Mouse (Mus musculus) lung, postnatal 0 days (tissue): ENCODE data around the gene Ifnb1. TPM values are rescaled to one million over a fixed set of nuclear protein-coding genes. Genes with fewer than 3 reads are reported as not detected.
"Not testable (repeated sequence)": the region's sequence is repeated elsewhere in the genome, so short reads cannot be mapped to it uniquely, and the experiment has no call there.

Source experiments
- ATAC-seq: fragments of 200-750 bp; cut with Nextera tagmentation; 2 replicates; pipeline ENCODE4 v1.8.0; 2017; ENCODE audit warnings: moderate library complexity
- DNase-seq: peaks from one replicate; pipeline ENCODE4 v3.0.0-alpha.2; 2016; ENCODE audit warnings: low spot score
- H3K27ac ChIP-seq: fragments of 300-500 bp; sonication (generic); 2 replicates; pipeline ENCODE4 v1.5.1; 2014; ENCODE audit warnings: antibody characterized with exemption, mild to moderate bottlenecking, low read length, mixed read lengths
- H3K27me3 ChIP-seq: fragments of 300-500 bp; sonication (generic); replicated peaks from 2 replicates; pipeline ENCODE4 v1.6.1; 2014; ENCODE audit warnings: low read length, mixed read lengths; ENCODE audit not compliant: insufficient read depth
- H3K36me3 ChIP-seq: fragments of 300-500 bp; sonication (generic); 2 replicates; pipeline ENCODE4 v1.6.1; 2014; ENCODE audit warnings: low read length, mixed read lengths; ENCODE audit not compliant: insufficient read depth
- H3K4me1 ChIP-seq: fragments of 300-500 bp; sonication (generic); 2 replicates; pipeline ENCODE4 v1.6.1; 2014; ENCODE audit warnings: antibody characterized with exemption, low read depth, low read length, mixed read lengths; ENCODE audit not compliant: insufficient read depth
- H3K4me2 ChIP-seq: fragments of 300-500 bp; sonication (generic); replicated peaks from 2 replicates; pipeline ENCODE4 v1.6.1; 2014; ENCODE audit warnings: low read depth, mild to moderate bottlenecking, low read length, moderate library complexity, mixed read lengths
- H3K4me3 ChIP-seq: fragments of 300-500 bp; sonication (generic); 2 replicates; pipeline ENCODE4 v1.5.1; 2014; ENCODE audit warnings: low read depth, low read length
- H3K9ac ChIP-seq: fragments of 300-500 bp; sonication (generic); replicated peaks from 2 replicates; pipeline ENCODE4 v1.6.1; 2014; ENCODE audit warnings: low read depth, mild to moderate bottlenecking
- H3K9me3 ChIP-seq: fragments of 300-500 bp; sonication (generic); 2 replicates; pipeline ENCODE4 v1.6.1; 2016; ENCODE audit warnings: low read length, mixed read lengths
- CTCF ChIP-seq: IDR thresholded peaks from 2 replicates; pipeline ENCODE4 v1.5.1; 2016; ENCODE audit warnings: antibody characterized with exemption, mild to moderate bottlenecking
- EP300 ChIP-seq: IDR thresholded peaks from 2 replicates; pipeline ENCODE4 v1.6.1; 2016; ENCODE audit warnings: antibody characterized with exemption, mild to moderate bottlenecking, control low read depth
- WGBS: fragments of 180-500 bp; shearing (Covaris S2); extraction: QIAGEN DNeasy Blood & Tissue Kit; methylation state at CpG from one replicate; pipeline ENCODE4 v1.1.7; 2014; 5-methylcytosine and 5-hydroxymethylcytosine counted together
- polyA plus RNA-seq: library from polyadenylated mRNA; unstranded; fragments of >200 nt; fragmentation: Nextera tagmentation; extraction: Ambion mirVana; gene quantifications from 2 replicates; pipeline ENCODE4 v1.2.1, GENCODE M21; 2015

Gene Ifnb1
- polyA plus RNA-seq: not detected in 2 replicates

DNA sequence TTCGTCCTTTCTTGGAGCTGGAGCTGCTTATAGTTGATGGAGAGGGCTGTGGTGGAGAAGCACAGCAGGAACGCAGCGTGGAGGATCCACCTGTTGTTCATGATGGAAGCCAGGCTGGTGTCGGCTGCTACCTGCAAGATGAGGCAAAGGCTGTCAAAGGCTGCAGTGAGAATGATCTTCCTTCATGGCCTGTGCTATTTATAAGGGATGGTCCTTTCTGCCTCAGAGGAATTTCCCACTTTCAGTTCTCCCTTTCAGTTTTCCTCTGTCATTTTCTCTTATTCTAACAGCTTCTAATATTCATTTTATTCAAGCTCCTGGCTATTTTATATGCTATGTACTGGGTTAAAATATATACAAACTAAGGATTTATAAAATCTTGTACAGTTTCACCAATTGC is at the start of gene Ifnb1:
Gene Ifnb1 (minus strand): TSS at position 101 of the 400 bp plus-strand sequence.
- no peak for ATAC-seq
- Histone ChIP-seq H3K36me3 (no peaks in the 10 kb centered on the region), H3K27ac (no peak within 1 kb of the TSS), H3K9me3 (no peaks in the 10 kb centered on the region), H3K4me3 (no peak within 1 kb of the TSS), H3K4me2 (no peak within 1 kb of the TSS), H3K9ac (no peak within 1 kb of the TSS), H3K27me3 (no peaks in the 10 kb centered on the region), H3K4me1 (no peaks in the 10 kb centered on the region)
- no peak for DNase-seq
- WGBS: 83% methylated on average over 4 of the region's 4 CpGs
- TF ChIP-seq EP300 (no peak), CTCF (no peak)

DNA sequence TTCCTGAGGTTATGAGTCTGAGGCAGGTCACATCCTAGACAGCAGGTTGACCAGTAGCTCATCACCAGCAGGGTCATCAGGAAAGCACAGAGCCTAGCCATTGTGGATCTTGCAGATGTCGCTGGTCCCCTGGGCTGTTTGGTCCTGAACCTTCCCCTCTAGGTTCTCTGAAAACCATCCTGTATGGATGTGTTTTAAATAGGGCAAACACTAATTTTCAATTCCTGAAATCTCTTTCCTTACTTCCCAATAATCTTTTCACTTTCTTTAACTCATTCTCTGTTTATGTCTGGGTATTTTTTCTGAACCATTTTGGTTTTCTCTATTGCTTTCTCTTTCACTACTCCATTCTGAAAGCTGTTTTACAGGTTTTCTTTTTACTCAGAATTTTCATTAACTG is 49.1 kb upstream of the Ifnb1 start, which contains the start of gene Ifna14:
Gene Ifna14 (minus strand): TSS at position 101 of the 400 bp plus-strand sequence.
- ATAC-seq (no peak), DNase-seq (no peak)
- Histone ChIP-seq H3K36me3 (no peaks in the 10 kb centered on the region), H3K9ac (no peak within 1 kb of the TSS), H3K27me3 (no peaks in the 10 kb centered on the region), H3K9me3 (no peaks in the 10 kb centered on the region), H3K4me3 (no peak within 1 kb of the TSS), H3K4me2 (no peak within 1 kb of the TSS), H3K4me1 (no peaks in the 10 kb centered on the region), H3K27ac (no peak within 1 kb of the TSS)
- 67% methylated on average over 1 of the region's 1 CpGs for WGBS
- TF ChIP-seq EP300: no peak
- no peak for TF ChIP-seq CTCF

DNA sequence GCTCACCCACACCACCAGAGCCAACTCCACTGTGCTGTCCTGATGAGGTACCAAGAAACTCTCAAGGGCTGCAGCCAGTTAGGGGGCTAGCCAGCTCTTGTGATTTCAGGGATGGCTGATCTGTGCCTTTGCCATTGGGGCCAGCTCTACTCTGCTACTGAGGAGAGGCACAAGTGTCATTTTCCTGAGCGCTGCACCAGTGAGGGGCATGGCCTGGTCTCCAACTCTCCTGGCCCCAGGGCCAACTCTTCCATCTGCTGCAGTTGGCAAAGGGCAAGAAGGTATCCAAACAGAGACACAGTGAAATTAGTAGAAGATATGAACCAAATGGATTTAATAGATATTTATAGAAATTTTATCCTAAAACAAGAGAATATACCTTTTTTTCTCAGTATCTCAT is 39.2 kb upstream of the Ifnb1 start:
- H3K4me2 ChIP-seq: no peak overlapping the region
- 90% methylated on average over 1 of the region's 1 CpGs for WGBS
- DNase-seq: no peak
- H3K4me1 ChIP-seq: no peaks in the 10 kb centered on the region
- no peak overlapping the region for H3K9ac ChIP-seq
- H3K36me3 ChIP-seq: no peaks in the 10 kb centered on the region
- no peaks in the 10 kb centered on the region for H3K27me3 ChIP-seq
- TF ChIP-seq EP300 (no peak), CTCF (no peak)
- H3K4me3 ChIP-seq: no peak overlapping the region
- H3K27ac ChIP-seq: no peak overlapping the region
- ATAC-seq: no peak
- H3K9me3 ChIP-seq: no peaks in the 10 kb centered on the region

DNA sequence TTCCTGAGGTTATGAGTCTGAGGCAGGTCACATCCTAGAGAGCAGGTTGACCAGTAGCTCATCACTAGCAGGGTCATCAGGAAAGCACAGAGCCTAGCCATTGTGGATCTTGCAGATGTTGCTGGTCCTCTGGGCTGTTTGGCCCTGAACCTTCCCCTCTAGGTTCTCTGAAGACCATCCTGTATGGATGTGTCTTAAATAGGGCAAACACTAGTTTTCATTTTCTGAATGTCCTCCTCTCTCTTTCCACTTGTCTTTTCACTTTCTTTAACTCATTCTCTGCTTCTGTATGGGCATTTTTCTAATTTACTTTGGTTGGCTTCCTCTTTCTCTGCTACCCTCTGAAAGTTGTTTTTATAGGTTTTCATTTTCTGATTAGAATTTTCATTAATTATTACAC is 35.6 kb upstream of the Ifnb1 start, which contains the start of gene Ifna15:
Gene Ifna15 (minus strand): TSS at position 101 of the 400 bp plus-strand sequence.
- not testable (repeated sequence) for H3K4me2 ChIP-seq, H3K9ac ChIP-seq, H3K27me3 ChIP-seq, ATAC-seq, H3K36me3 ChIP-seq, H3K9me3 ChIP-seq, H3K4me3 ChIP-seq, H3K27ac ChIP-seq, H3K4me1 ChIP-seq, DNase-seq

DNA sequence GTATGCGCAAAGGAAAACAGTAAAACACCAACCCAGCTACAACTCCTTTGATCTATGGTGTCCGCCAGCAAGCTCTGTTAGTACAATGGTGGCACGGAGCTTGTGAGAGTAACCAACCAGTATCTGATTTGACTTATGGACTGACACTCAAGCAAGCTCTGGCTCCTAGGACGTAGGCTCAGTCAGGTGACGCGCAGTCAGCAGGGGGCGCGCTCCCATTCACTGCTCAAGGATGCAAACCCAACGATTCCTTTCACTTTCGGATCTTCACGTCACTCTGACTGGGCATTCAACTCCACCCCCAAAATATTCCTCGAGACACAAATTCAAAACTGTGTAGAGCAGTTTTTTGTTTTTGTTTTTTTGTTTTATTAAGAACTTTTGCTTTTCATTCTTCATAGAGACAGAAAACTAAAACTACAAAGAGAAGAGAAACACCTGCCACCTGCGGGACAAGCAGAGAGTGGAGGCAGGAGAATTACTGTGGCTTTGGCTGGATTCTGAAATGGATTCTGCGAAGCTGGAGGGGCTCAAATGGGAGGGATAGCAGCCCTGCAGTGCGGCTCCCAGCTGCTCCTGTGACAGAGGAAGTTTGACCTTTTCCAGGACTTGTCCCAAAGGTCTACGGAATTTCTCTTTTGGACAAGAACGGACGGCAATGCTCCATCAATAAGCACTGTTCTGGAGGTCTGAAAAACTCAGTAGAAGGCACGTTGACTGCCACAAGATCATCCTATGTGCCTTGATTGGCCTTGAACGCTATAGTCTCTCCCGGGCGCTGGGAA is 27.8 kb upstream of the Ifnb1 start:
- no peak overlapping the region for H3K27ac ChIP-seq
- peak overlapping the region; percentile 45 for H3K9ac ChIP-seq
- 24% methylated on average over 22 of the region's 22 CpGs for WGBS
- peak; percentile 93 for ATAC-seq
- TF ChIP-seq CTCF (peak; percentile 92), EP300 (no peak)
- H3K4me1 ChIP-seq: no peaks in the 10 kb centered on the region; the same call in 1 of the 2 replicates
- H3K27me3 ChIP-seq: no peaks in the 10 kb centered on the region
- peak; percentile 95 for DNase-seq
- peak overlapping the region; percentile 45 for H3K4me3 ChIP-seq
- H3K9me3 ChIP-seq: no peaks in the 10 kb centered on the region
- peak overlapping the region; percentile 63 for H3K4me2 ChIP-seq
- no peaks in the 10 kb centered on the region for H3K36me3 ChIP-seq

DNA sequence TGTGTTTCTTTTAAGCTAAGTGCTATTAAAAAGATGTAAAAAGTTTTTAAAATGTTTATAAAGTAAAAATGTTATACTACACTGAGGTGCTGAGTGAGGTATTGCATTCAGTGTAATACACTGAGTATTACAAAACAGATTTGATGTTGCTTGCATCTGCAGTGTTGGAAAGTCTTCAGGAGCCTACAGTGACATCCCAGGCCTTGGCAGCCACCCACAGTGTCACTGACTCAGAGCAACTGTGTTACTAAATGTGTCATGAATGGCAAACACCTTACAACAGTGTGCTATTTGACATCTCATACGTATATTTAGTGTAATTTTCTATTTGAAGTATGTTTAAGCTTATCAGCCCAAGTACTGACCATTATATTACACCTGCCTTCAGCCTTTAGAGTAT is 25.4 kb upstream of the Ifnb1 start:
- no peak overlapping the region for H3K4me3 ChIP-seq
- H3K27me3 ChIP-seq: no peaks in the 10 kb centered on the region
- H3K27ac ChIP-seq: no peak overlapping the region
- no peaks in the 10 kb centered on the region; the same call in 1 of the 2 replicates for H3K4me1 ChIP-seq
- DNase-seq: no peak
- ATAC-seq: no peak
- WGBS: 46% methylated on average over 1 of the region's 1 CpGs
- H3K4me2 ChIP-seq: no peak overlapping the region
- no peaks in the 10 kb centered on the region for H3K9me3 ChIP-seq
- H3K9ac ChIP-seq: no peak overlapping the region
- no peak for TF ChIP-seq EP300
- TF ChIP-seq CTCF: no peak
- H3K36me3 ChIP-seq: no peaks in the 10 kb centered on the region
